Mouse (Mus musculus): Measurements from ENCODE around the gene Hoxd11.

DNA sequence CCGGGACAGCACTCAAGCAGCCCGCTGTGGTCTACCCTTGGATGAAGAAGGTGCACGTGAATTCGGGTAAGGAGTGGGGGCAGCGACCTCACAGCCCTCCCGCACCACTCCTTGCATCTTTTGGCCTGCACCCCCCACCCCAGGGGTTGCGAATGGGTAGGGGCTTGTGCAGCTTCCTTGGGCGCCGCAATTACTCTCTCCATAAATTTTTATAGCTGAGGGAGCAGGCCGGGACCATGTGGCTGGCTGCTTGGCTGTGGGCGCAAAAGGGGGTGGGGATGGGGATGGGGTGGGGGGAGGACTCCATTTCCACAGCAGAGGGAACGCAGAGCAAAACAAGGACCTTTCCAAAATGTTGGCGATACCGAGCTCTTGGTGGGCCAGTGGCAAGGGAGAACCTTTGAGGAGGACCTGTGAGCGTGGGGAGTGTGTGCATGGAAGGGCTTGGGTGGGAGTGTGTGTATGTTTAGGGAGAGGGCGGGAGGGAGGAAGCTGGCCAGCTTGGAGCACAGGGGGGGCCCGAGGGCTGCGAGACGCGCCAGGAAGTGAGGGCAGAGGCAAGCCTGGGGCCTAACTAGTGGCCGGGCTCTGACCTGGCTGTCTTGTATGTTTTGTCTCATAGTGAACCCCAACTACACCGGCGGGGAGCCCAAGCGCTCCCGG is 48.4 kb downstream of the Hoxd11 start:
- TF ChIP-seq CTCF (IDR thresholded peaks at IDR 0.05; ENCODE audit: extremely low read depth, insufficient read depth, insufficient read length, insufficient replicate concordance), result no peak
- no peak for TF ChIP-seq POLR2A (IDR thresholded peaks at IDR 0.05; ENCODE audit: low read depth, low read length)
